Mouse (Mus musculus) intestine, embryonic 16.5 days (tissue): ENCODE measurements around the gene Nkd2. TPM values are rescaled to one million over a fixed set of nuclear protein-coding genes. Genes with fewer than 3 reads are reported as not detected.

Experiments
- ATAC-seq: fragments of 200-750 bp; cut with Nextera tagmentation; 2 replicates; pipeline ENCODE4 v1.8.0; 2017; ENCODE audit warnings: moderate TSS enrichment, moderate library complexity
- H3K27ac ChIP-seq: fragments of 300-500 bp; sonication (generic); 2 replicates; pipeline ENCODE4 v1.5.1; 2014; ENCODE audit warnings: mild to moderate bottlenecking, low read length
- H3K27me3 ChIP-seq: fragments of 300-500 bp; sonication (generic); replicated peaks from 2 replicates; pipeline ENCODE4 v1.6.1; 2014; ENCODE audit warnings: low read length, control low read depth, mixed read lengths; ENCODE audit not compliant: control insufficient read depth, insufficient read depth
- H3K36me3 ChIP-seq: fragments of 300-500 bp; sonication (generic); 2 replicates; pipeline ENCODE4 v1.6.1; 2014; ENCODE audit warnings: low read length, control low read depth; ENCODE audit not compliant: control insufficient read depth, insufficient read depth
- H3K4me1 ChIP-seq: fragments of 300-500 bp; sonication (generic); 2 replicates; pipeline ENCODE4 v1.6.1; 2014; ENCODE audit warnings: low read length, control low read depth, mixed read lengths; ENCODE audit not compliant: control insufficient read depth, insufficient read depth
- H3K4me2 ChIP-seq: fragments of 300-500 bp; sonication (generic); 2 replicates; pipeline ENCODE4 v1.6.1; 2014; ENCODE audit warnings: low read depth, low read length, control low read depth
- H3K4me3 ChIP-seq: fragments of 300-500 bp; sonication (generic); 2 replicates; pipeline ENCODE4 v1.5.1; 2014; ENCODE audit warnings: mild to moderate bottlenecking, low read length
- H3K9ac ChIP-seq: fragments of 300-500 bp; sonication (generic); 2 replicates; pipeline ENCODE4 v1.6.1; 2014; ENCODE audit warnings: low read depth, low read length
- H3K9me3 ChIP-seq: fragments of 300-500 bp; sonication (generic); 2 replicates; pipeline ENCODE4 v1.6.1; 2016; ENCODE audit warnings: low read length, control low read depth; ENCODE audit not compliant: control insufficient read depth
- WGBS: fragments of 180-500 bp; shearing (Covaris S2); extraction: QIAGEN DNeasy Blood & Tissue Kit; methylation state at CpG from one replicate; pipeline ENCODE4 v1.1.7; 2014; 5-methylcytosine and 5-hydroxymethylcytosine counted together
- polyA plus RNA-seq: library from polyadenylated mRNA; unstranded; fragments of >200 nt; fragmentation: Nextera tagmentation; extraction: Ambion mirVana; gene quantifications from 2 replicates; pipeline ENCODE4 v1.2.1, GENCODE M21; 2015

Nkd2 gene
- polyA plus RNA-seq, 1 experiment from 2014 or later = 4.1 TPM

DNA sequence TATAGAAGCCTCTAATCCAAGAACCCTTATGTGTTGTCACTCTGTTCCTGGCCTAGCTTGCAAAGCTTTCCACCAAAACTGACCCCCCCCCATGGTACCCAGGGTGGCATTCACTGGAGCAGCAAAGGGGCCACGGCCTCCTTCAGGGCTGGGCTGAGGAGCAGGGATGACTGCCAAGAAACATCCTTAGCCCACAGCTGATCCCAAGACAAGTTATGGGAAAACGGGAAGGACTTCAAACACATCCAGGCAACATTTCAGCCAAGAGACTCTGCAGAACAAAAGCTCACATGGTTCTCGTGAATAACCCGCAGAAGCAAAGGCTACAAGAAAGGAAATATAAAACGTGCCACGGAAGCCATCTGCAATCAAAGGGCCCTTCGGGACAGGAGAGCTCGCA, 20.2 kb downstream of the Nkd2 start:
- peaks cover 7% of the 10 kb centered on the region; the same call in 1 of the 2 replicates for H3K4me1 ChIP-seq
- no peak for ATAC-seq
- H3K27me3 ChIP-seq = no peaks in the 10 kb centered on the region
- no peak overlapping the region for H3K4me2 ChIP-seq
- no peak overlapping the region for H3K9ac ChIP-seq
- 80% methylated on average over 8 of the region's 8 CpGs for WGBS
- no peaks in the 10 kb centered on the region for H3K36me3 ChIP-seq
- H3K4me3 ChIP-seq = no peak overlapping the region
- H3K27ac ChIP-seq = no peak overlapping the region
- no peaks in the 10 kb centered on the region for H3K9me3 ChIP-seq

GRCm38 (mm10) chr13:73823711-73824110, 23.7 kb downstream of the Nkd2 start:
- H3K9me3 ChIP-seq = no peaks in the 10 kb centered on the region
- ATAC-seq = 0 out of 2 replicates have a peak, but pooled peaks have one; percentile 26
- H3K9ac ChIP-seq = no peak overlapping the region
- no peak overlapping the region for H3K27ac ChIP-seq
- H3K36me3 ChIP-seq = no peaks in the 10 kb centered on the region
- H3K4me3 ChIP-seq = no peak overlapping the region
- no peak overlapping the region for H3K4me2 ChIP-seq
- no peaks in the 10 kb centered on the region for H3K27me3 ChIP-seq
- H3K4me1 ChIP-seq = peaks cover 7% of the 10 kb centered on the region; the same call in 1 of the 2 replicates
- WGBS = 56% methylated on average over 6 of the region's 6 CpGs

DNA sequence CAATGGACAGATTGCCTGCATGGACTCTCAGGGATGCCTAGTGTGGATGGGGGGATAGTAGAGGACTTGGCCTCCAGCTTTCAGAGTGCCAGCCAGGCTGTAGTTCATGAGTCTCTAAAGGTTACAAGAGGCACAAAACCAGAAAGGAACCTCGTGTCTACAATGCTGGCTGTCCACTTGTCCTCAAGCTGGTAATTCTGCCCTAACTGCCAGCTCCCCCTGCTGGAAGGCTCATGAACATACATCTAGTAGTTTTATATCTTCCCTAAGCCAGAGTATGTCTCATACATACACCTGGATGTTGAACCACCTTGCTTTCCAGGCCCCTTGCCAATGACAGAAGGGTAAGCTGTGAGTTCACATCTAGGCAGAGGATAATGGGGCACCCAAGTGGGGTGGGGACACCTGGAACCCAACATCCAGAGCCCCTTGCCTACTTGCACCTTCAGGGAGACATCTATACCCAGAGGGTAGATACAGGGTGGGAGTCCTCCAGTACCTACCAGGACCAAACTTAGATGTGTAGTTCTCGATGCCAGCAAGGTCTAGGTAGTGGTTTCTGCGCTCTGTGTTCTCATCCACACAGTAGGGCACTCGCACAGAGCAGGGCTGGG, 25.1 kb downstream of the Nkd2 start:
- no peaks in the 10 kb centered on the region for H3K27me3 ChIP-seq
- H3K9me3 ChIP-seq = no peaks in the 10 kb centered on the region
- 59% methylated on average over 4 of the region's 4 CpGs for WGBS
- peak; percentile 36 for ATAC-seq
- no peak overlapping the region for H3K9ac ChIP-seq
- H3K36me3 ChIP-seq = no peaks in the 10 kb centered on the region
- H3K4me2 ChIP-seq = no peak overlapping the region
- no peak overlapping the region for H3K27ac ChIP-seq
- no peak overlapping the region for H3K4me3 ChIP-seq
- H3K4me1 ChIP-seq = peaks cover 7% of the 10 kb centered on the region; the same call in 1 of the 2 replicates

GRCm38 (mm10) chr13:73821251-73821650, 26.2 kb downstream of the Nkd2 start:
- H3K27ac ChIP-seq = no peak overlapping the region
- H3K4me1 ChIP-seq = peaks cover 7% of the 10 kb centered on the region; the same call in 1 of the 2 replicates
- no peak overlapping the region for H3K4me2 ChIP-seq
- H3K4me3 ChIP-seq = no peak overlapping the region
- WGBS = 85% methylated on average over 7 of the region's 7 CpGs
- ATAC-seq = no peak
- H3K9me3 ChIP-seq = no peaks in the 10 kb centered on the region
- no peaks in the 10 kb centered on the region; the same call in 1 of the 2 replicates for H3K36me3 ChIP-seq
- no peak overlapping the region for H3K9ac ChIP-seq
- no peaks in the 10 kb centered on the region for H3K27me3 ChIP-seq

DNA sequence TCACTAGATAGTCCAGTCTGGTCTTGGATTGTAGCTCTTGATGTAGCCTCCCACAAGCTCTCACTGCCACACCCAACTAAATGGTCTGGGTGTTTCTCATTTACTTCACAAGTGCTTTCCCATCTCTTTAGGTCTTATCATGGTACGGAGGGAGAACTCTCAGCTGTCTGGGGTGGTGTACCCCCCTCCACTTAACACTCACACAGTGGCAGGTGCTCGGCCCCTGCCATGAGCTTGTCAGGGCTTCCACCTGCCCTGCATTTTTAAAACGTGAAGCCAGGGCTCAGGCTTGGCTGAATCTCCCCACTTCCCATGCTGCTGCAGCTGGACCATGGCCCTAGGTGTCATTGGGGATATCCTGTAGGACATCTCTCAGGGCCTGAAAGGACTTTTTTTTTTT, 28.5 kb downstream of the Nkd2 start:
- no peak overlapping the region for H3K27ac ChIP-seq
- 65% methylated on average over 3 of the region's 3 CpGs for WGBS

DNA sequence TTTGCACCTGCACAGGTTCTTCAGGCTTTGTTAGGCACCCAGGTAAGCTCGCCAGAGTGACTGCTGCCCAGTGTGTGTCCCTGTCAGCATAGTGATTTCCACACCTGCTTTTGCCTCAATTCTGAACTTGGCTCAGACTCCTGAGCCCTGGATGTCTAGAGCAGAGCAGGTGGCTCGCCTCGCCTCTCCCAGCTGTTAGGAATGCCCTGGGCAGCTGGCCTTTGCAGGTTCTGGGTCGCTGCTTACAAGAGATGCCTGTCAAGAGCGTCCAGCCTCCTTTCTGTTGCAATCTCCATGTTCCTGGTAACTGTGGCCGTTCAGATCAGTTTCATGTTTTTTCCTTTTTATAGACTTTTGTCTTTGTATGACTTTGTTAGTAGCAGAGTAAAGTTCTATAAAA, 31.1 kb downstream of the Nkd2 start:
- 82% methylated on average over 6 of the region's 6 CpGs for WGBS
- H3K27ac ChIP-seq = no peak overlapping the region
- no peak overlapping the region for H3K9ac ChIP-seq
- ATAC-seq = no peak
- no peaks in the 10 kb centered on the region for H3K4me1 ChIP-seq
- H3K4me3 ChIP-seq = no peak overlapping the region
- no peak overlapping the region for H3K4me2 ChIP-seq
- no peaks in the 10 kb centered on the region for H3K27me3 ChIP-seq
- H3K9me3 ChIP-seq = no peaks in the 10 kb centered on the region
- H3K36me3 ChIP-seq = peaks cover 6% of the 10 kb centered on the region

More for the DNA sequence above, 28.5 kb downstream of the Nkd2 start:
- H3K4me2 ChIP-seq = no peak overlapping the region
- H3K9me3 ChIP-seq = no peaks in the 10 kb centered on the region
- H3K9ac ChIP-seq = no peak overlapping the region
- no peak overlapping the region for H3K4me3 ChIP-seq
- peaks cover 6% of the 10 kb centered on the region; the same call in 1 of the 2 replicates for H3K4me1 ChIP-seq
- no peaks in the 10 kb centered on the region for H3K27me3 ChIP-seq
- H3K36me3 ChIP-seq = peaks cover 6% of the 10 kb centered on the region
- no peak for ATAC-seq

DNA sequence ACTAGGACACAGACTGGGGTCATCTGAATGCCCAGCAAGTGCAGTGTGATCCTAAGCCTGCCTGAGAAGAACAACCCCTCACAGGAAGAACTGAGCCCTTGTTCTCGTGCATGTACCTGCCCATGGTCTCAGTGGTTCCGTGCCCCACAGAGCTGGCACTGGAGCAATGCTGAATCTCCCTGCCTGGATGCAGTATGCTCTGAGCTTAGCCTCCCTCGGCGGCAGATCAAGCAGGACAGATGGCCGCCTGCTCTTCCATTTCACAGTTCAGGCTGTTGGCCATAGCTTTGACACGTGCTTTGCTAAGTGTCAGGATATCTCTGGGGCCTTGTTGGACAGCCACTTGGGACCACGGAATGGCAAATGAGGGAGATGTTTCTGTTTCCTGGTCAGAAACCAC, 33.2 kb downstream of the Nkd2 start:
- Histone ChIP-seq H3K9me3 (no peaks in the 10 kb centered on the region), H3K27me3 (no peaks in the 10 kb centered on the region), H3K9ac (no peak overlapping the region), H3K4me1 (no peaks in the 10 kb centered on the region), H3K4me3 (no peak overlapping the region), H3K27ac (no peak overlapping the region), H3K4me2 (no peak overlapping the region), H3K36me3 (peaks cover 6% of the 10 kb centered on the region)
- WGBS = 94% methylated on average over 7 of the region's 7 CpGs
- no peak for ATAC-seq

- H3K4me3 ChIP-seq = no peak overlapping the region
- H3K36me3 ChIP-seq = peaks cover 6% of the 10 kb centered on the region
- no peak overlapping the region for H3K27ac ChIP-seq
- no peaks in the 10 kb centered on the region for H3K9me3 ChIP-seq
- no peak overlapping the region for H3K9ac ChIP-seq
- 90% methylated on average over 3 of the region's 3 CpGs for WGBS
- H3K4me1 ChIP-seq = no peaks in the 10 kb centered on the region
- H3K4me2 ChIP-seq = no peak overlapping the region
- ATAC-seq = no peak
- no peaks in the 10 kb centered on the region for H3K27me3 ChIP-seq
Observed at GRCm38 (mm10) chr13:73812936-73813335, 34.5 kb downstream of the Nkd2 start.

- Histone ChIP-seq H3K27ac (no peak overlapping the region), H3K36me3 (peaks cover 14% of the 10 kb centered on the region; the same call in 1 of the 2 replicates), H3K4me3 (no peak overlapping the region), H3K4me1 (no peaks in the 10 kb centered on the region), H3K9ac (no peak overlapping the region), H3K4me2 (no peak overlapping the region), H3K27me3 (no peaks in the 10 kb centered on the region), H3K9me3 (no peaks in the 10 kb centered on the region)
- no peak for ATAC-seq
- WGBS = 94% methylated on average over 5 of the region's 5 CpGs
Observed at GRCm38 (mm10) chr13:73804914-73805313, 42.5 kb downstream of the Nkd2 start.
